In the genomic region with DNA sequence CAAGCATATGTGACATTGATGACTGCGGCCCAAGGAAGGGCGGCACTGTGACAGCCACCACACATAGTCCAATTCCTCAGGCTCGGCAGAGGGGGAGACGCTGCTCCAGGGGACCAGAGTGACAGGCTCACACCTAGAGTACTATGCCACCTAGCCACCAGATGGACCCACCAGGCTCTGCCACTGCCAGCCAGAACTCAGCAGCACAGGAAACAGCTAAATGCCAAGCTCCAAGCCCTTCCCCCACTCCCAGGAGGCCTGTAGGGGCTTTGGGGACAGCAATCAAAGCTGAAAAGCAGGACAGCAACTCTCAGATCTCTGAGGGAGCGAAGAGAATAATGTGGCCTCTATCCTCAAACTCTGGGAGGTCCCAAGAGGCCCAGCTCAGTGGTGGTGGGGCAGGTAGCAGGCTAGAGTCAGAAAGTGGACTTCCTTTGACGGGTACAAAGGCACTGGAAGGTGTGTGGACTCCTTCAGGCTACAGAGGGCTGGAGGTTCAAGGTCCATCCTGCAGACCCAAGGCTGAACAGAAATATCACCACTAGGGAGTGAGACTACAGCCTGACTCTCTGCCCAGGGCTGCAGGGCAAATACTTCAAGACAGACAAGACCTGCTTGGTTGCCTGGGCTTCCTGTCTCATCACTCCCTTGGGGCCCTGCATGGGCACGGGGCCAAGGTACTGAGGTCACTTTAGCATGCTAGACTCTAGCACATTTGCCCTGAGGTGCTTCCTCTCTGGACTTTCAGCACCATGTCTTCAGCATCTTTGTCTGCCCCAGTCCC, we compare ENCODE assay signal across 9 mouse cellular contexts. TPM values are rescaled to one million over a fixed set of nuclear protein-coding genes. Genes with fewer than 3 reads are reported as not detected.
DNase-seq lines count a peak whose midpoint lies in the region; ATAC-seq and TF ChIP-seq lines count a peak whose summit lies in the region.
"Had no signal": no experiment of that assay in that cellular context is flagged by ENCODE, and none has a peak within 500 bp of the region (broad histone marks: within the 10 kb centered on the region; RNA-seq: fewer than 3 reads in every experiment).

No protein-coding gene starts in this region.

- H3K4me2 ChIP-seq in intestine, postnatal 0 days (replicated peaks; ENCODE audit: low read depth), result no peak overlapping the region
- H3K4me2 ChIP-seq: neural tube, embryonic 12.5 days had no signal

- no peaks in the 10 kb centered on the region for H3K9me3 ChIP-seq in MEL (replicated peaks; ENCODE audit: insufficient read depth, low read length)
- H3K9me3 ChIP-seq in intestine, postnatal 0 days (ENCODE audit: control insufficient read depth), result no peaks in the 10 kb centered on the region
- H3K9me3 ChIP-seq: neural tube, embryonic 12.5 days had no signal

- no peak for TF ChIP-seq CTCF in MEL (IDR thresholded peaks at IDR 0.05 in 2 of 3, conservative IDR thresholded peaks at IDR 0.05 in 1 of 3; ENCODE audit: control insufficient read depth in 1 of 3, insufficient read depth in 1 of 3, low read depth in 2 of 3, low read length in 3 of 3, poor library complexity in 1 of 3, severe bottlenecking in 1 of 3)
- TF ChIP-seq CTCF in intestine, postnatal 0 days (IDR thresholded peaks at IDR 0.05; ENCODE audit: low read depth), result peak; percentile 48

- no peak for TF ChIP-seq RAD21 in MEL (IDR thresholded peaks at IDR 0.05; ENCODE audit: low read depth, low read length)

- no peaks in the 10 kb centered on the region for H3K79me2 ChIP-seq in MEL (ENCODE audit: control insufficient read depth, insufficient read depth, low read length, poor library complexity)

- H3K27me3 ChIP-seq in MEL (ENCODE audit: control insufficient read depth in 1 of 2, insufficient read depth in 2 of 2, low read length in 2 of 2), result no peaks in the 10 kb centered on the region
- H3K27me3 ChIP-seq in intestine, postnatal 0 days (replicated peaks; ENCODE audit: control insufficient read depth, insufficient read depth, low read length), result no peaks in the 10 kb centered on the region
- H3K27me3 ChIP-seq: neural tube, embryonic 12.5 days had no signal

- H3K9ac ChIP-seq in MEL (ENCODE audit: control insufficient read depth, low read depth, low read length, poor library complexity, severe bottlenecking), result no peak overlapping the region
- no peak overlapping the region for H3K9ac ChIP-seq in intestine, postnatal 0 days (ENCODE audit: low read depth, low read length)
- H3K9ac ChIP-seq: neural tube, embryonic 12.5 days had no signal

- H3K27ac ChIP-seq in MEL (ENCODE audit: control insufficient read depth, low read depth, low read length), result no peak overlapping the region
- peak overlapping the region; percentile 77 for H3K27ac ChIP-seq in intestine, postnatal 0 days (ENCODE audit: low read depth, low read length)
- H3K27ac ChIP-seq: neural tube, embryonic 12.5 days had no signal

- peak; percentile 64 to 70 for DNase-seq in layer of hippocampus, postnatal 10 days (ENCODE audit: low spot score in 2 of 2)
- no peak for DNase-seq in layer of hippocampus, adult 18-20 months (ENCODE audit: low spot score in 2 of 2)
- DNase-seq in MEL (ENCODE audit: low read depth, low spot score), result peak; percentile 80
- DNase-seq in cerebellum, adult 18-20 months, result peak; percentile 34 to 45
- peak; percentile 46 to 53 for DNase-seq in gastrocnemius, adult 8-10 months (ENCODE audit: low spot score in 2 of 2)

- WGBS in intestine, postnatal 0 days, result 64% methylated on average over 7 of the region's 7 CpGs

- no peak overlapping the region for H3K4me3 ChIP-seq in MEL (ENCODE audit: control insufficient read depth in 1 of 2, insufficient read depth in 1 of 2, low read depth in 2 of 2, low read length in 2 of 2)
- H3K4me3 ChIP-seq in intestine, postnatal 0 days (ENCODE audit: low read depth, low read length), result no peak overlapping the region
- H3K4me3 ChIP-seq: neural tube, embryonic 12.5 days had no signal

- peaks cover 0 to 12% of the 10 kb centered on the region in 2 experiments; a peak in 3 of 4 replicates for H3K4me1 ChIP-seq in MEL (ENCODE audit: control insufficient read depth in 1 of 2, insufficient read depth in 2 of 2, low read length in 2 of 2)
- H3K4me1 ChIP-seq in intestine, postnatal 0 days (replicated peaks; ENCODE audit: control insufficient read depth, insufficient read depth, low read length), result no peaks in the 10 kb centered on the region

- no peak for TF ChIP-seq POLR2A in MEL (IDR thresholded peaks at IDR 0.05; ENCODE audit: control insufficient read depth in 1 of 2, insufficient read depth in 1 of 2, low read depth in 1 of 2, low read length in 2 of 2, poor library complexity in 1 of 2)

- H3K36me3 ChIP-seq in MEL (ENCODE audit: control insufficient read depth in 1 of 2, insufficient read depth in 2 of 2, low read length in 2 of 2), result peaks cover 0 to 12% of the 10 kb centered on the region in 2 experiments; a peak in 2 of 4 replicates
- no peaks in the 10 kb centered on the region for H3K36me3 ChIP-seq in intestine, postnatal 0 days (ENCODE audit: control insufficient read depth, insufficient read depth)
- H3K36me3 ChIP-seq: neural tube, embryonic 12.5 days had no signal

- ATAC-seq in intestine, postnatal 0 days, result peak; percentile 96
- peak; percentile 64; the same call in 1 of the 2 replicates for ATAC-seq in megakaryocyte-erythroid progenitor cell, adult 5-6 weeks (replicated peaks; ENCODE audit: low FRiP score, low TSS enrichment, poor library complexity, severe bottlenecking)
- ATAC-seq in erythroid progenitor cell, adult 5-6 weeks (replicated peaks; ENCODE audit: low FRiP score, poor library complexity, severe bottlenecking), result no peak

- TF ChIP-seq EP300 in MEL (IDR thresholded peaks at IDR 0.05; ENCODE audit: low read depth in 1 of 2, low read length in 2 of 2), result no peak

TF ChIP-seq in MEL, 35 proteins besides CTCF, POLR2A, EP300 and RAD21:
- TF ChIP-seq MYB (IDR thresholded peaks at IDR 0.05; ENCODE audit: low read depth, low read length), result no peak
- no peak for TF ChIP-seq ZC3H11A (IDR thresholded peaks at IDR 0.05; ENCODE audit: low read depth, low read length)
- no peak for TF ChIP-seq ZMIZ1 (IDR thresholded peaks at IDR 0.05; ENCODE audit: low read depth, low read length)
- no peak for TF ChIP-seq ZNF384 (IDR thresholded peaks at IDR 0.05; ENCODE audit: low read depth, low read length)
- TF ChIP-seq POLR2AphosphoS2 (IDR thresholded peaks at IDR 0.05; ENCODE audit: low read length), result no peak
- TF ChIP-seq E2F4 (IDR thresholded peaks at IDR 0.05; ENCODE audit: borderline replicate concordance, low read depth, low read length), result no peak
- no peak for TF ChIP-seq SMC3 (IDR thresholded peaks at IDR 0.05; ENCODE audit: low read depth, low read length)
- TF ChIP-seq MAX (IDR thresholded peaks at IDR 0.05; ENCODE audit: low read length), result no peak
- TF ChIP-seq TAL1 (IDR thresholded peaks at IDR 0.05; ENCODE audit: low read length), result no peak
- no peak for TF ChIP-seq MAFK (IDR thresholded peaks at IDR 0.05; ENCODE audit: borderline replicate concordance, low read depth, low read length)
- TF ChIP-seq UBTF (IDR thresholded peaks at IDR 0.05; ENCODE audit: borderline replicate concordance, insufficient read depth, low read depth, low read length), result no peak
- TF ChIP-seq POLR2AphosphoS5 (IDR thresholded peaks at IDR 0.05; ENCODE audit: borderline replicate concordance, low read depth, low read length), result no peak
- TF ChIP-seq TBP (IDR thresholded peaks at IDR 0.05; ENCODE audit: low read depth, low read length), result no peak
- no peak for TF ChIP-seq HCFC1 (IDR thresholded peaks at IDR 0.05; ENCODE audit: low read depth, low read length)

RNA-seq across cellular contexts. Expression of gene Sfxn5, which starts 37.6 kb away (rescaled TPM):
- total RNA-seq in layer of hippocampus, postnatal 10 days (2021), result 100 to 1,000 TPM; 141 to 142 TPM
- total RNA-seq in layer of hippocampus, adult 18-20 months (2021), result 100 to 1,000 TPM; 177 TPM
- 1.8 and 2.0 TPM in 2 replicates for total RNA-seq in MEL (2012; rRNA removed)
- 1 to 10 TPM in 1 of 2 experiments, not detected in 1; 3.0 TPM for polyA plus RNA-seq in MEL (2012; ENCODE audit: insufficient read depth in 1 of 2, insufficient read length in 2 of 2, low read depth in 1 of 2, low replicate concordance in 2 of 2, missing spikeins in 1 of 2)
- 1 to 10 TPM; 4.2 to 6.0 (median 5.5) TPM for total RNA-seq in gastrocnemius, adult 8-10 months (2022)
- polyA plus RNA-seq in intestine, postnatal 0 days (2015; fragmentation: Nextera tagmentation; extraction: Ambion mirVana), result 3.2 and 3.4 TPM in 2 replicates
- total RNA-seq in megakaryocyte-erythroid progenitor cell, adult 5-6 weeks (2014; fragmentation: Nextera tagmentation), result 0.31 and 1.5 TPM in 2 replicates
- total RNA-seq in megakaryocyte-erythroid progenitor cell, adult 5-6 weeks (2017), result 0.76 and 1.3 TPM in 2 replicates
- total RNA-seq in erythroid progenitor cell, adult 5-6 weeks (2015; ENCODE audit: low replicate concordance), result 0.72 and 0.84 TPM in 2 replicates
- total RNA-seq in erythroid progenitor cell, adult 5-6 weeks (2017; ENCODE audit: low replicate concordance), result 1.2 and 1.7 TPM in 2 replicates

Comparison
In these comparisons a context has a peak if more than half of its experiments do, and no peak if none do; other contexts are left out.
1. DNase-seq: peak in layer of hippocampus, postnatal 10 days (2 of 2), MEL (single experiment), cerebellum, adult 18-20 months (2 of 2) and gastrocnemius, adult 8-10 months (2 of 2); none in layer of hippocampus, adult 18-20 months (0 of 2).
2. RNA of gene Sfxn5, which starts 37.6 kb away (total RNA-seq): 177 TPM in layer of hippocampus, adult 18-20 months and 141 to 142 TPM in layer of hippocampus, postnatal 10 days; 4.2 to 6.0 TPM in gastrocnemius, adult 8-10 months, 1.8 to 2.0 TPM in MEL, 0.72 to 1.7 TPM in erythroid progenitor cell, adult 5-6 weeks and 0.31 to 1.5 TPM in megakaryocyte-erythroid progenitor cell, adult 5-6 weeks; every median in the first group is over 10 times any median in the second.